Mouse (Mus musculus) intestine, embryonic 14.5 days (tissue): ENCODE data around the gene Btrc. TPM values are rescaled to one million over a fixed set of nuclear protein-coding genes. Genes with fewer than 3 reads are reported as not detected.

ENCODE experiments used
- polyA plus RNA-seq: library from polyadenylated mRNA; unstranded; fragments of >200 nt; fragmentation: Nextera tagmentation; extraction: Ambion mirVana; gene quantifications from 2 replicates; pipeline ENCODE4 v1.2.1, GENCODE M21; 2014

Gene Btrc
- polyA plus RNA-seq, 1 experiment from 2014 or later: 38.0 TPM

Other genes starting within 250 kb of the Btrc start
- 0.16 TPM in 1 of 2 replicates, not detected in the other for gene Tlx1, start 213.1 kb upstream of the Btrc start, polyA plus RNA-seq
- not detected in 2 replicates for gene Lbx1, start 127.9 kb upstream of the Btrc start, polyA plus RNA-seq
- gene Poll, start 196.8 kb downstream of the Btrc start, polyA plus RNA-seq: 13.5 and 14.3 TPM in 2 replicates
- gene Gm17018, start 196.9 kb downstream of the Btrc start, polyA plus RNA-seq: 41.8 and 44.0 TPM in 2 replicates